Mouse (Mus musculus): Measurements from ENCODE around the gene Kdm4c.

GRCm38 (mm10) chr4:74231405-74231804 is 10.9 kb upstream of the Kdm4c start:
- TF ChIP-seq CTCF (IDR thresholded peaks at IDR 0.05 in 2 of 3, conservative IDR thresholded peaks at IDR 0.05 in 1 of 3; ENCODE audit: control insufficient read depth in 1 of 3, insufficient read depth in 1 of 3, low read depth in 2 of 3, low read length in 3 of 3, poor library complexity in 1 of 3, severe bottlenecking in 1 of 3) = peak; percentile 57 to 69 (median 67)
- no peak for TF ChIP-seq MAX (IDR thresholded peaks at IDR 0.05; ENCODE audit: low read length)
